Mouse (Mus musculus) liver, embryonic 14.5 days (tissue): ENCODE results near the gene Tpst1. TPM values are rescaled to one million over a fixed set of nuclear protein-coding genes. Genes with fewer than 3 reads are reported as not detected.

Experiments
- ATAC-seq: fragments of 200-750 bp; cut with Nextera tagmentation; 2 replicates; pipeline ENCODE4 v1.8.0; 2017; ENCODE audit warnings: moderate number of reproducible peaks, mild to moderate bottlenecking, moderate library complexity; ENCODE audit not compliant: insufficient read depth
- DNase-seq, 3 experiments: peaks; one replicate each; pipeline ENCODE4 v3.0.0-alpha.2; 2012 to 2013; ENCODE audit warnings: low read depth in 3 of 3, low spot score in 3 of 3
- H3K27ac ChIP-seq: fragments of 300-500 bp; sonication (generic); 2 replicates; pipeline ENCODE4 v1.5.1; 2014; ENCODE audit warnings: moderate library complexity, mild to moderate bottlenecking, control low read depth, inconsistent platforms
- H3K27me3 ChIP-seq: fragments of 300-500 bp; sonication (generic); 2 replicates; pipeline ENCODE4 v1.6.1; 2014; ENCODE audit warnings: mild to moderate bottlenecking, low read length, moderate library complexity; ENCODE audit not compliant: control insufficient read depth, insufficient read depth
- H3K36me3 ChIP-seq: fragments of 300-500 bp; sonication (generic); replicated peaks from 2 replicates; pipeline ENCODE4 v1.6.1; 2014; ENCODE audit warnings: low read depth; ENCODE audit not compliant: control insufficient read depth, insufficient read depth
- H3K4me1 ChIP-seq, 2 experiments: fragments of 200-500 bp in 1 of 2; fragments of 300-500 bp in 1 of 2; sonication (generic) in 1 of 2; replicated peaks; 2 replicates each; pipeline ENCODE4 v1.6.1; 2012 to 2014; ENCODE audit warnings: antibody characterized with exemption in 1 of 2, inconsistent platforms in 1 of 2, low read length in 1 of 2; ENCODE audit not compliant: control insufficient read depth in 2 of 2, insufficient read depth in 2 of 2
- H3K4me2 ChIP-seq: fragments of 300-500 bp; sonication (generic); 2 replicates; pipeline ENCODE4 v1.6.1; 2014; ENCODE audit warnings: low read depth, mild to moderate bottlenecking, control low read depth, moderate library complexity
- H3K4me3 ChIP-seq, 2 experiments: fragments of 200-500 bp in 1 of 2; fragments of 300-500 bp in 1 of 2; sonication (generic) in 1 of 2; 2 replicates each; pipeline ENCODE4 v1.5.1; 2012 to 2014; ENCODE audit warnings: low read depth in 2 of 2, low read length in 2 of 2, mild to moderate bottlenecking in 2 of 2, control low read depth in 1 of 2, inconsistent platforms in 1 of 2, moderate library complexity in 1 of 2; ENCODE audit not compliant: insufficient read depth in 1 of 2
- H3K9ac ChIP-seq: fragments of 300-500 bp; sonication (generic); replicated peaks from 2 replicates; pipeline ENCODE4 v1.6.1; 2014; ENCODE audit warnings: mild to moderate bottlenecking, control low read depth, moderate library complexity
- H3K9me3 ChIP-seq: fragments of 300-500 bp; sonication (generic); 2 replicates; pipeline ENCODE4 v1.6.1; 2016; ENCODE audit warnings: low read length, mixed read lengths; ENCODE audit not compliant: control insufficient read depth
- CTCF ChIP-seq: IDR thresholded peaks from 2 replicates; pipeline ENCODE4 v1.5.1; 2016; ENCODE audit warnings: antibody characterized with exemption, low read depth, control low read depth
- EP300 ChIP-seq: IDR thresholded peaks from 2 replicates; pipeline ENCODE4 v1.6.1; 2016; ENCODE audit warnings: antibody characterized with exemption, low read depth
- WGBS: fragments of 180-500 bp; shearing (Covaris S2); extraction: QIAGEN DNeasy Blood & Tissue Kit; methylation state at CpG from one replicate; pipeline ENCODE4 v1.1.7; 2014; ENCODE audit not compliant: insufficient replicate concordance; 5-methylcytosine and 5-hydroxymethylcytosine counted together
- polyA plus RNA-seq, 2 experiments: library from polyadenylated mRNA; depleted of rRNA in 1 of 2; stranded (reverse) in 1 of 2; unstranded in 1 of 2; fragments of >200 nt; fragmentation: Nextera tagmentation in 1 of 2; extraction: Ambion mirVana in 1 of 2; gene quantifications; 2 replicates each; pipeline versions ENCODE4 v1.2.1 to v1.2.3; 2012 to 2014

Gene Tpst1
- polyA plus RNA-seq, 2 experiments: 10.0 to 22.8 TPM

DNA sequence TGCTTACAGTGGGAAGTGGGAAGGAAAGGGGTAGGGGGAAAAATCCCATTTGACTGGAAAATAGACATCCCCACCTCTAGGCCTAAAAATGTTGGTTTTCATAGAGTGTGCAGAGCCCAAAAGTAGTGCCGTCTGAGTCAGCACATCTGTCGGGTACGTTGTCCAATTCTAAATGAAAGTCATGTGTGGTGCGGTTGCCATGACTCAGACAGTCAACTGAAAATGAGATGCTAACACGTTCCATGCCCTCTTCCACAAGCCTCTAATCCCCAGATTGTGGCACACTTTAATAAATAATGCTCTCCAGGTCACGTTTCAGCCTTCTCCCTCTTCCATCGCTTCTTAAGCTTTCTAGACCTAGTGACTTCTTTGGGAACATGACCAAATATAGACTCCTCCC, 43.7 kb downstream of the Tpst1 start:
- no peaks in the 10 kb centered on the region for H3K9me3 ChIP-seq
- H3K9ac ChIP-seq: no peak overlapping the region
- no peak overlapping the region for H3K4me2 ChIP-seq
- H3K27ac ChIP-seq: no peak overlapping the region
- ATAC-seq: no peak
- H3K27me3 ChIP-seq: no peaks in the 10 kb centered on the region
- WGBS: 85% methylated on average over 7 of the region's 7 CpGs
- H3K4me3 ChIP-seq: no peak overlapping the region
- TF ChIP-seq EP300 (no peak), CTCF (no peak)
- DNase-seq: no peak
- H3K36me3 ChIP-seq: peaks cover 2% of the 10 kb centered on the region; the same call in 1 of the 2 replicates
- no peaks in the 10 kb centered on the region for H3K4me1 ChIP-seq

DNA sequence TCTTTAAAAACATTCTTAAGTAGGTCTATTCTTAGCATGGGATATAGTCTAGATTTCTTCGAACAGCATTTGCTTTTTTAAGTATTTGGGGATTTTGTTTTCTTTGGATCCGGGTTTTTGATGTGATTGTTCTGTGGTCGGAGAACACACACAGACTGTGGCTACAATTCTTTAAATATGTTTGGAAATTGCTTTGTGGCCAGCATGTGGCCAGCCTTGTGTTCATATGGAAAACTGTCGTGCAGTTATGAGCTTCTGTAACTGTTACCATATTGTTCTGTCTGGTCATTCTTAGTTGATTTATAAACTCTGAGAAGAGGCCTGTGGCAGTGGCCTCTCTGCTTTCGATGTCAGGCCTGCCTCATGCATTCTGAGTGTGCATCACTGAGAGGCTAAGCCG, 44.8 kb downstream of the Tpst1 start:
- no peak overlapping the region for H3K9ac ChIP-seq
- no peaks in the 10 kb centered on the region for H3K9me3 ChIP-seq
- no peak for ATAC-seq
- H3K27ac ChIP-seq: no peak overlapping the region
- no peak for TF ChIP-seq CTCF
- TF ChIP-seq EP300: no peak
- H3K4me1 ChIP-seq: no peaks in the 10 kb centered on the region
- H3K4me2 ChIP-seq: no peak overlapping the region
- H3K27me3 ChIP-seq: no peaks in the 10 kb centered on the region
- peaks cover 2% of the 10 kb centered on the region; the same call in 1 of the 2 replicates for H3K36me3 ChIP-seq
- 79% methylated on average over 6 of the region's 6 CpGs for WGBS
- no peak for DNase-seq
- no peak overlapping the region for H3K4me3 ChIP-seq

DNA sequence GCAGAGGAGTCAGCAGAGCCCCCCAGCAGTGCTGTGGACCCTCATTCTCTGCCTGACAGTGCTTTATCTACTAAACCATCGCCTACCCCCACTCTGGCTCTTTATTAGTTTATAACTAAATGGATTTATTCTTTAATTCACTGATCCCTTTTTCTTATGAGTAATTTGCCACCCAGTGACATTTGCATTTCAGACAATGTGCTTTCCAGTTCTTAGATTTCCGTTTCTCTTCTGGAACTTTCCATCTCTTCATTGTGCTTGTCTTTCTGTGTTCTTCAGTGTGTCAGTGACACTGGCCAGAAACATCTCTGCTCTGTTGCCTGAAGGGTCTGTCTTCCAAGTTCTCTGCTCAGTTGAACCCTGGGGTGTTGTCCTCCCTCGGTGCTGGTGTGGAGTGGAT, 46.1 kb downstream of the Tpst1 start:
- no peak overlapping the region for H3K9ac ChIP-seq
- no peak for TF ChIP-seq CTCF
- TF ChIP-seq EP300: no peak
- ATAC-seq (no peak), DNase-seq (no peak)
- no peak overlapping the region for H3K27ac ChIP-seq
- no peak overlapping the region for H3K4me3 ChIP-seq
- 63% methylated on average over 3 of the region's 3 CpGs for WGBS
- no peak overlapping the region for H3K4me2 ChIP-seq
- H3K36me3 ChIP-seq: peaks cover 2% of the 10 kb centered on the region; the same call in 1 of the 2 replicates
- no peaks in the 10 kb centered on the region for H3K4me1 ChIP-seq
- H3K27me3 ChIP-seq: no peaks in the 10 kb centered on the region
- no peaks in the 10 kb centered on the region for H3K9me3 ChIP-seq

DNA sequence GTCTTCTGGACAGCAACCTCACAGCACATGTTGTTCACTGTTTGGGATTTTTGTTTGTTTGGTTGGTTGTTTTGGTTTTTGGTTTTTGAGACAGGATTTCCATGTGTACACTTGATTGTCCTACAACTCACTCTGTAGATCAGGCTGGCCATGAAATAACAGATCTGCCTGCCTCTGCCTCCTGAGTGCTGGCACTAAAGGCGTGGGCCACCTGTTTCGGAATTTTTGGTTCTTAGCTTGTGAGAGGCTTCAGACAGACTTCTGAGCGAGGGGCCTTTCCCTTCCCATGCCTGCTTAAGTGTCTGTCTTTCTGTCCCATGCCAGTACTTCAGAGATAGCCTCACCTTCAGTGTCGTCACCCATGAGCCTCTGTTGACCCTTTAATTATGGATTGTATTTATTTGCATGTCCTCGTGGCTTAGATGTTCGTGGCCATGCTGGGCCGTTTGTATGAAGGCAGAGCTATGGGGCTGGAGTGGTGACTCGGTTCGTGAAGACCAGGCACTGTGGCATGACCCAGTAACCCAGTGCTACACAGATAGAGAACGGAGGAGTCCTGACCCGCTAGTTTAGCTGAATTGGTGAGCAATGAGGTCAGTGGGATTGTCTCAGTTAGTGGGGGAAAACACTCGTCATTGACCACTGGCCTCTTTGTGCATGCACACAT, 47.1 kb downstream of the Tpst1 start:
- H3K9ac ChIP-seq: no peak overlapping the region
- ATAC-seq: no peak
- TF ChIP-seq CTCF: no peak
- TF ChIP-seq EP300: no peak
- no peaks in the 10 kb centered on the region for H3K9me3 ChIP-seq
- peaks cover 2% of the 10 kb centered on the region; the same call in 1 of the 2 replicates for H3K36me3 ChIP-seq
- DNase-seq: no peak
- no peak overlapping the region for H3K27ac ChIP-seq
- H3K4me2 ChIP-seq: no peak overlapping the region
- H3K4me3 ChIP-seq: no peak overlapping the region
- no peaks in the 10 kb centered on the region for H3K4me1 ChIP-seq
- WGBS: 76% methylated on average over 12 of the region's 12 CpGs
- H3K27me3 ChIP-seq: no peaks in the 10 kb centered on the region

DNA sequence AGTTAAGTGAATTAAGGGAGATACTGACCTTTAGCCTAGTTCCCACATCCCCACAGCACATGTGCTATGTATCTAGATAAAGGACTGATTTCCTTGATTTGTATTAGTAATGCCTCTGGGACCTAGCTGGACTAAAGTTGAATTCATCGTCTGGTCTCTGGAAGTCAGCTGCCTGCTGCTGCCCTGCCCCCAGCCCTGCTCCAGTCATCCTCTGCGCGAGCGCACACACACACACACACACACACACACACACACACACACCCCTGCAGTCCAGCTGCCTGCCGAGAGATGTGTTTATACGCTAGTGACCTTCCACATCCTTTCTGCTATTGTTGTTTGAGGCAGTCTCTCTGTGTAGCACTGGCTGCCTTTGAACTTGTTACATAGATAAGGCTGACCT, 47.8 kb downstream of the Tpst1 start:
- Histone ChIP-seq H3K9ac (no peak overlapping the region), H3K4me1 (no peaks in the 10 kb centered on the region), H3K27me3 (no peaks in the 10 kb centered on the region), H3K4me3 (no peak overlapping the region), H3K9me3 (no peaks in the 10 kb centered on the region), H3K27ac (no peak overlapping the region), H3K4me2 (no peak overlapping the region), H3K36me3 (peaks cover 1% of the 10 kb centered on the region; the same call in 1 of the 2 replicates)
- DNase-seq (no peak), ATAC-seq (no peak)
- WGBS: 72% methylated on average over 6 of the region's 6 CpGs
- no peak for TF ChIP-seq CTCF
- no peak for TF ChIP-seq EP300
